Mouse (Mus musculus) MN1 (cell line): ENCODE results near the gene Tmem132c.

ENCODE experiments used
- DNase-seq: peaks from one replicate; pipeline ENCODE4 v3.0.0-alpha.2; 2016; ENCODE audit warnings: low spot score

The Tmem132c gene

GRCm38 (mm10) chr5:127496895-127497294 is 255.3 kb downstream of the Tmem132c start:
- DNase-seq, result no peak

- DNase-seq, result no peak
Observed at GRCm38 (mm10) chr5:127499151-127499827, 257.7 kb downstream of the Tmem132c start.

- no peak for DNase-seq
Observed at GRCm38 (mm10) chr5:127502838-127503237, 261.2 kb downstream of the Tmem132c start.

- no peak for DNase-seq
Observed at GRCm38 (mm10) chr5:127505697-127506096, 264.1 kb downstream of the Tmem132c start.

- no peak for DNase-seq
Observed at GRCm38 (mm10) chr5:127511653-127512052, 270.0 kb downstream of the Tmem132c start.

- no peak for DNase-seq
Observed at GRCm38 (mm10) chr5:127515960-127516359, 274.4 kb downstream of the Tmem132c start.

GRCm38 (mm10) chr5:127522744-127523476 is 281.3 kb downstream of the Tmem132c start:
- no peak for DNase-seq

- no peak for DNase-seq
Observed at GRCm38 (mm10) chr5:127527344-127527974, 285.9 kb downstream of the Tmem132c start.

GRCm38 (mm10) chr5:127537508-127537907 is 295.9 kb downstream of the Tmem132c start:
- no peak for DNase-seq

GRCm38 (mm10) chr5:127546585-127546991 is 305.0 kb downstream of the Tmem132c start:
- DNase-seq, result no peak

- DNase-seq, result no peak
Observed at GRCm38 (mm10) chr5:127548136-127548535, 306.5 kb downstream of the Tmem132c start.

GRCm38 (mm10) chr5:127561086-127561485 is 319.5 kb downstream of the Tmem132c start:
- DNase-seq, result no peak

- DNase-seq, result no peak
Observed at GRCm38 (mm10) chr5:127567165-127567741, 325.6 kb downstream of the Tmem132c start.

GRCm38 (mm10) chr5:127577419-127577818 is 335.8 kb downstream of the Tmem132c start:
- DNase-seq, result no peak

GRCm38 (mm10) chr5:127583658-127584057 is 342.1 kb downstream of the Tmem132c start:
- DNase-seq, result no peak

- no peak for DNase-seq
Observed at GRCm38 (mm10) chr5:127587854-127588253, 346.2 kb downstream of the Tmem132c start.

GRCm38 (mm10) chr5:127592406-127592805 is 350.8 kb downstream of the Tmem132c start:
- DNase-seq, result no peak

- DNase-seq, result no peak
Observed at GRCm38 (mm10) chr5:127592854-127593253, 351.2 kb downstream of the Tmem132c start.

- no peak for DNase-seq
Observed at GRCm38 (mm10) chr5:127595676-127596075, 354.1 kb downstream of the Tmem132c start.

- no peak for DNase-seq
Observed at GRCm38 (mm10) chr5:127596862-127597261, 355.3 kb downstream of the Tmem132c start.

- DNase-seq, result no peak
Observed at GRCm38 (mm10) chr5:127602996-127603395, 361.4 kb downstream of the Tmem132c start.

GRCm38 (mm10) chr5:127607507-127607906 is 365.9 kb downstream of the Tmem132c start:
- no peak for DNase-seq
